Comparison of ENCODE assay signal across 8 mouse cellular contexts in genomic region chr16:37788367-37789014, GRCm38 (mm10). TPM values are rescaled to one million over a fixed set of nuclear protein-coding genes. Genes with fewer than 3 reads are reported as not detected.
DNase-seq lines count a peak whose midpoint lies in the region; ATAC-seq and TF ChIP-seq lines count a peak whose summit lies in the region.

No protein-coding gene starts in this region.

- WGBS in embryonic facial prominence, embryonic 12.5 days: 15% methylated on average over 12 of the region's 12 CpGs
- WGBS in heart, embryonic 13.5 days: 14% methylated on average over 12 of the region's 12 CpGs
- 11% methylated on average over 12 of the region's 12 CpGs for WGBS in kidney, embryonic 14.5 days
- 8% methylated on average over 12 of the region's 12 CpGs for WGBS in lung, embryonic 16.5 days

- H3K4me1 ChIP-seq in embryonic facial prominence, embryonic 12.5 days: peaks cover 65% of the 10 kb centered on the region
- peaks cover 94% of the 10 kb centered on the region for H3K4me1 ChIP-seq in heart, embryonic 13.5 days
- peaks cover 49% of the 10 kb centered on the region for H3K4me1 ChIP-seq in kidney, embryonic 14.5 days (ENCODE audit: control insufficient read depth, insufficient read depth, low read length)
- H3K4me1 ChIP-seq in lung, embryonic 16.5 days (replicated peaks; ENCODE audit: control insufficient read depth, insufficient read depth, low read length): peaks cover 55% of the 10 kb centered on the region

- H3K27ac ChIP-seq in layer of hippocampus, adult 2 months: peak overlapping the region; percentile 19; the same call in 1 of the 2 replicates
- H3K27ac ChIP-seq in embryonic facial prominence, embryonic 12.5 days: peak overlapping the region; percentile 95
- peak overlapping the region; percentile 96 for H3K27ac ChIP-seq in heart, embryonic 13.5 days (replicated peaks)
- H3K27ac ChIP-seq in kidney, embryonic 14.5 days (ENCODE audit: low read depth, low read length): peak overlapping the region; percentile 87
- H3K27ac ChIP-seq in lung, embryonic 16.5 days (ENCODE audit: low read length): peak overlapping the region; percentile 96

- no peaks in the 10 kb centered on the region for H3K27me3 ChIP-seq in embryonic facial prominence, embryonic 12.5 days
- no peaks in the 10 kb centered on the region for H3K27me3 ChIP-seq in heart, embryonic 13.5 days (replicated peaks)
- no peaks in the 10 kb centered on the region for H3K27me3 ChIP-seq in kidney, embryonic 14.5 days (ENCODE audit: control insufficient read depth, insufficient read depth, low read length)
- no peaks in the 10 kb centered on the region for H3K27me3 ChIP-seq in lung, embryonic 16.5 days (ENCODE audit: control insufficient read depth, insufficient read depth, low read depth, low read length)

- peak overlapping the region; percentile 1 for H3K4me2 ChIP-seq in embryonic facial prominence, embryonic 12.5 days (replicated peaks)
- peak overlapping the region; percentile 39 for H3K4me2 ChIP-seq in heart, embryonic 13.5 days
- peak overlapping the region; percentile 8; the same call in 1 of the 2 replicates for H3K4me2 ChIP-seq in kidney, embryonic 14.5 days (replicated peaks; ENCODE audit: low read depth, low read length)
- H3K4me2 ChIP-seq in lung, embryonic 16.5 days (ENCODE audit: low read depth, low read length): peak overlapping the region; percentile 38

- peak; percentile 93 for ATAC-seq in embryonic facial prominence, embryonic 12.5 days (ENCODE audit: insufficient number of reproducible peaks, insufficient read depth, low FRiP score, low TSS enrichment)
- peak; percentile 79 for ATAC-seq in heart, embryonic 13.5 days (ENCODE audit: extremely low read depth, insufficient number of reproducible peaks, low FRiP score, low TSS enrichment)
- ATAC-seq in kidney, embryonic 14.5 days (ENCODE audit: low FRiP score, low TSS enrichment): peak; percentile 94
- ATAC-seq in lung, embryonic 16.5 days (ENCODE audit: low read depth): peak; percentile 95

- TF ChIP-seq CTCF in layer of hippocampus, adult 2 months (conservative IDR thresholded peaks at IDR 0.05): no peak

- no peak for DNase-seq in layer of hippocampus, adult 2 months (ENCODE audit: low spot score in 2 of 2)
- no peak for DNase-seq in layer of hippocampus, adult 9-11 months
- DNase-seq in ovary, postnatal 36 days (ENCODE audit: low spot score): peak; percentile 68
- DNase-seq in c-Kit-positive CD71-positive TER-119-positive erythroid progenitor cells, embryonic 14.5 days (ENCODE audit: low spot score): no peak

- H3K9ac ChIP-seq in embryonic facial prominence, embryonic 12.5 days: peak overlapping the region; percentile 2; the same call in 1 of the 2 replicates
- peak overlapping the region; percentile 75 for H3K9ac ChIP-seq in heart, embryonic 13.5 days
- H3K9ac ChIP-seq in kidney, embryonic 14.5 days (ENCODE audit: low read depth, low read length): peak overlapping the region; percentile 9; the same call in 1 of the 2 replicates
- peak overlapping the region; percentile 38 for H3K9ac ChIP-seq in lung, embryonic 16.5 days (ENCODE audit: low read length)

- H3K9me3 ChIP-seq in embryonic facial prominence, embryonic 12.5 days: no peaks in the 10 kb centered on the region
- H3K9me3 ChIP-seq in heart, embryonic 13.5 days: no peaks in the 10 kb centered on the region
- no peaks in the 10 kb centered on the region for H3K9me3 ChIP-seq in kidney, embryonic 14.5 days (ENCODE audit: control insufficient read depth, low read length)
- no peaks in the 10 kb centered on the region for H3K9me3 ChIP-seq in lung, embryonic 16.5 days (ENCODE audit: control insufficient read depth, low read length)

- peaks cover 50% of the 10 kb centered on the region for H3K36me3 ChIP-seq in embryonic facial prominence, embryonic 12.5 days
- peaks cover 59% of the 10 kb centered on the region for H3K36me3 ChIP-seq in heart, embryonic 13.5 days
- peaks cover 45% of the 10 kb centered on the region for H3K36me3 ChIP-seq in kidney, embryonic 14.5 days (ENCODE audit: control insufficient read depth, insufficient read depth, low read length)
- peaks cover 12% of the 10 kb centered on the region for H3K36me3 ChIP-seq in lung, embryonic 16.5 days (ENCODE audit: control insufficient read depth, insufficient read depth, low read length)

- no peak overlapping the region for H3K4me3 ChIP-seq in layer of hippocampus, adult 2 months
- H3K4me3 ChIP-seq in embryonic facial prominence, embryonic 12.5 days: no peak overlapping the region
- 0 out of 2 replicates have a peak overlapping the region, but pooled peaks have one; percentile 1 for H3K4me3 ChIP-seq in heart, embryonic 13.5 days
- H3K4me3 ChIP-seq in kidney, embryonic 14.5 days (ENCODE audit: low read length): no peak overlapping the region
- no peak overlapping the region for H3K4me3 ChIP-seq in lung, embryonic 16.5 days (ENCODE audit: low read length)

RNA-seq across cellular contexts. Expression of gene Fstl1, which starts 11.8 kb away (rescaled TPM):
- 10 to 100 TPM; 34.5 to 41.8 TPM for total RNA-seq in layer of hippocampus, adult 2 months (2021)
- 512 and 537 TPM in 2 replicates for polyA plus RNA-seq in embryonic facial prominence, embryonic 12.5 days (2016; fragmentation: Nextera tagmentation; extraction: Ambion mirVana)
- polyA plus RNA-seq in heart, embryonic 13.5 days (2015; fragmentation: Nextera tagmentation; extraction: Ambion mirVana): 429 and 466 TPM in 2 replicates
- polyA plus RNA-seq in kidney, embryonic 14.5 days (2014; fragmentation: Nextera tagmentation; extraction: Ambion mirVana): 522 and 589 TPM in 2 replicates
- polyA plus RNA-seq in lung, embryonic 16.5 days (2015; fragmentation: Nextera tagmentation; extraction: Ambion mirVana): 617 and 655 TPM in 2 replicates

Comparison
In these comparisons a context has a peak if more than half of its experiments do, and no peak if none do; other contexts are left out.
1. H3K27ac ChIP-seq: peak in every context shown above with its lines; median percentile 96 in heart, embryonic 13.5 days; 96 in lung, embryonic 16.5 days; 95 in embryonic facial prominence, embryonic 12.5 days; 87 in kidney, embryonic 14.5 days; 19 in layer of hippocampus, adult 2 months.
2. H3K9ac ChIP-seq: peak in every context shown above with its lines; median percentile 75 in heart, embryonic 13.5 days; 38 in lung, embryonic 16.5 days; 9 in kidney, embryonic 14.5 days; 2 in embryonic facial prominence, embryonic 12.5 days.